Mouse (Mus musculus) bone marrow, adult 2 months (tissue): ENCODE results near the gene LTO1. TPM values are rescaled to one million over a fixed set of nuclear protein-coding genes. Genes with fewer than 3 reads are reported as not detected.

Experiments
- H3K27ac ChIP-seq: fragments of 200-500 bp; 2 replicates; pipeline ENCODE4 v1.5.1; 2012; ENCODE audit warnings: low read depth, mild to moderate bottlenecking, control low read depth, inconsistent platforms, low read length; ENCODE audit not compliant: control insufficient read depth, poor library complexity, insufficient read depth
- H3K4me1 ChIP-seq: fragments of 200-500 bp; 2 replicates; pipeline ENCODE4 v1.6.1; 2011; ENCODE audit warnings: low read length; ENCODE audit not compliant: control insufficient read depth, insufficient read depth
- H3K4me3 ChIP-seq: fragments of 200-500 bp; replicated peaks from 2 replicates; pipeline ENCODE3; 2011; ENCODE audit warnings: mild to moderate bottlenecking, low read depth, low read length, control low read depth; ENCODE audit not compliant: control insufficient read depth
- CTCF ChIP-seq: fragments of 200-500 bp; IDR thresholded peaks from 2 replicates; pipeline ENCODE4 v1.5.1; 2011; ENCODE audit warnings: low read length, control low read depth; ENCODE audit not compliant: control insufficient read depth, insufficient read depth
- POLR2A ChIP-seq: fragments of 200-500 bp; IDR thresholded peaks from 2 replicates; pipeline ENCODE4 v1.6.1; 2011; ENCODE audit warnings: low read depth, mild to moderate bottlenecking, control low read depth, low read length, borderline replicate concordance; ENCODE audit not compliant: control insufficient read depth
- whole genome bisulfite sequencing: fragments of 180-500 bp; shearing (Covaris S2); methylation state at CpG from one replicate; pipeline ENCODE4 v1.1.7; 2018; 5-methylcytosine and 5-hydroxymethylcytosine counted together
- polyA plus RNA-seq: library from polyadenylated mRNA; stranded (reverse); fragments of >200 nt; gene quantifications from 2 replicates; pipeline ENCODE4 v1.2.4, GENCODE M21; 2011; ENCODE audit warnings: low replicate concordance; ENCODE audit not compliant: missing spikeins, insufficient read depth, insufficient read length

Gene LTO1
- polyA plus RNA-seq, 1 experiment, result 25.8 TPM

DNA sequence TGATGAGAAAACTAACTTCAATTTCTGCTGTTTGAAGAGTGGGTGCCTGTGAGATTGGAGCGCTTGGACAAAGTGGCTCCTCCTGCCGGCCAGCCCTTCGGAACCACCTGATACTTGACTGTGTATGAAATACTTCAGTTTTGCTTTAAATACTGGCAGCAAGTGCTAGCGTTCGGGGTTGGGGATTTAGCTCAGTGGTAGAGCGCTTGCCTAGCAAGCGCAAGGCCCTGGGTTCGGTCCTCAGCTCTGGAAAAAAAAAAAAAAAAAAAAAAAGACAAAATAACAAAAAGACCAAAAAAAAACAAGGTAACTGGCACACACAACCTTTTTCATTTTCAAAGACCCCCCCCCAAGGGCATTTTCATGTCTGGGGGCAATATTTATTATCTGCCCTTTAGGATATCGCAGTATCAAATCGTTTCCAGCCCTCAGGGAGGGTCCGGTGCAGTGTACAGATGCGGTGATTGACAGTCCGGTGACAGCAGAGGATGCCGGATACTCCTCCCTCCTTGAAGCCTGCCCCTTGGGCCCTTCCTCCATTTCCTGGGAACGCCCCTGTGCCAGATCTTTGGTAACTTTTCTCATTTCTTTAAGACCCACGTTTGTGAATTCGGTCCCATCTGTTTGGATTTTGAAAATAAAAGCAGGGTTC lies 478 bp upstream of the LTO1 start:
- Histone ChIP-seq H3K27ac (peak overlapping the region; percentile 82), H3K4me1 (no peaks in the 10 kb centered on the region), H3K4me3 (peak overlapping the region; percentile 97)
- 15% methylated on average over 17 of the region's 17 CpGs for WGBS
- TF ChIP-seq CTCF (no peak), POLR2A (no peak)

DNA sequence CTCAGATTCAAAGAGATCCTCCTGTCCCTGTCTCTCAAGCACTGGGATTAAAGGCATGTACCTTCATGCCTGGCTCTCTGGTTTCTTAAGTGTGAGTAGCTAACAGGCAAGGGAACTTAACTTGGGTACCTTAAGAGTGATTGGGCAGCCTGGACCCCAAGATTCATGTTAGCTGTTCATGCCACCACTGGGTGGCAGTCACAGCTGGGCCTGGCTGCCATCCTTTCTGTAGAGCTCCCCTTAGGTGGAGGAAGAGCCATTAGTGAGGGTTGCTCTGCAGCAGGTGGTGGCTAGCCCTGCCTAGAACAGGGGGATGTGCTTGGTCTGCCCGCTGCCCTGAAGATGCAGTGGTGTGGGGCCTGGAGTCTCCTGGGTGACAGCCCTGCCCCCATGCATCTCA lies 3.9 kb downstream of the LTO1 start:
- Histone ChIP-seq H3K4me1 (no peaks in the 10 kb centered on the region; the same call in 1 of the 2 replicates), H3K27ac (no peak overlapping the region), H3K4me3 (no peak overlapping the region)
- TF ChIP-seq CTCF (peak; percentile 36; the same call in 1 of the 2 replicates), POLR2A (no peak)
- 89% methylated on average over 1 of the region's 1 CpGs for WGBS

DNA sequence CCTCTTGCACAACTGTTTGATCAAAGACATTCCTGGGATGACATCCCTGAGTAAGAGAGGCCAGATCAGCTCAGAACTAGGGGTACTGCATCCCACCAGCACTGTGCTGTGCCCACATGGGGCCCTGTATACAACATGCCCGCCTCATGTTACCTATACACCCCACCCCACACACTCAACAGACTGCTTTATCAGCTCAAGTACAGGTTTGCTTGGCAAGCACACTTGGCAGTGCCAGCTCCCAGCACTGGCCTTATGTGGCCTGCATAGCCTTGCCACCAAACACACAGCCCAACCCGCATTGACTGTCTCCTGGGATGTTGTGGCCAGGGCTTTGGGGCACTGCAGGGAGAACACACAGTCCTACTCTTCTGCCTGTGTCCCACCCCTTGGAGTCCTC lies 12.7 kb downstream of the LTO1 start:
- 59% methylated on average over 2 of the region's 2 CpGs for WGBS
- TF ChIP-seq CTCF (no peak), POLR2A (no peak)
- no peak overlapping the region for H3K4me3 ChIP-seq
- peaks cover 1% of the 10 kb centered on the region; the same call in 1 of the 2 replicates for H3K4me1 ChIP-seq
- H3K27ac ChIP-seq, result 0 out of 2 replicates have a peak overlapping the region, but pooled peaks have one; percentile 0

DNA sequence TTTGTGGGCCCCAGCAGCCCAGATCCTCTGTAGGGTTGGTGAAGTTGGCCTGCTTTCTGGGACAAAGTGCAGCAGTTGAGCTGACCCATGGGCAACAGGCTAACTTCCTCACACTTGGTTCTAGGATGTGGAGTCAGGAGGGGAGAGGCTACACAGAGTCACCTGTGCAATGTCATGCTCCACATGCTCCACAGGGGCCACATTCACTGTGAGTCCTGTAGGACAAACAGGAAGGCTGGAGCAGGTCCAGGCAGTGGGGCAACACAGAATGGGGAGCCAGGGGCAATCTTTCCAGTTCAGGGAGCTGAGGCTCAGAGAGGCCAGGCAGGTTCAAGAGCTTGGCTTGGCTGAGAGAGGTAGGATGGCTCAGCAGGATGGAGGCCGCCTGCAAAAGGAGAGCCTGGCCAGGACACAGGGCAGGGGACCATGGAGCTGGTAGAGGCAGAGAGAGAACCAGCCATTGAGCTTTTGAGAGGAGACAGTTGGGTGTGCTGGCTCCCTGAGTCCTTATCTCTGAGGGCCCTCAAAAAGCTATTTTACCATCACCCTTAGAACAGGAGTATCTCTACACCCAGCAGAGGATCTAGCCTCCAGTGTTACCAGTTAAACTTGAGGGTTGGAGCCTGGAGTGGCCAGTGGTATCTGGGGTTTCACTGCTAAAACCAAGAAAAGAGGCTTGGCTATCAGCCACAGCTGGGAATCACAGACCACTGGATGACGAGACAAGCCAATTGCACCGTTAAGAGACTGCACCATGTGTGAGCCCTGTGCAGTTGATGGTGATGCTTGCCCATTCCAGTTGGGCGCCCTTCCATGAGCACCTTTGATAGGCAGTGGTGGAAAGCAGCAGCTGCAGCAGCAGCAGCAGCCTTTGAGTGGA lies 13.3 kb downstream of the LTO1 start:
- Histone ChIP-seq H3K27ac (0 out of 2 replicates have a peak overlapping the region, but pooled peaks have one; percentile 0), H3K4me3 (no peak overlapping the region), H3K4me1 (peaks cover 1% of the 10 kb centered on the region; the same call in 1 of the 2 replicates)
- 67% methylated on average over 4 of the region's 4 CpGs for WGBS
- TF ChIP-seq POLR2A (no peak), CTCF (no peak)

DNA sequence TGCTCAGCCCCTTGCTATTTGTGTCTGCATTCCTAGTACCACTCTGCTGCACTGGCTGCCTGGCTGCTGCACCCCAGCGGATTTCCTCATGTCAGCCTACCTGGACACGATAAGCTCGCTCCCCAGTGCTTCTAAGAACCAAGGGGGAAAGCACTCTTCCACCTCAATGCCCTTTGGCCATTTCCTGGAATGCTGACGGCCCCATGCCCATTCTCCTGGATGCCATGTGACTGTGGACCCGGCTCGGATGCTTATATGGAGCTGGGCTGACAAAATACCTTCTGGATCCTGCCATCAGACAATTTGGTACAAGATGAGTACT lies 13.9 kb downstream of the LTO1 start:
- no peak overlapping the region for H3K4me3 ChIP-seq
- no peak overlapping the region for H3K27ac ChIP-seq
- WGBS, result 87% methylated on average over 6 of the region's 6 CpGs
- H3K4me1 ChIP-seq, result peaks cover 1% of the 10 kb centered on the region; the same call in 1 of the 2 replicates
- no peak for TF ChIP-seq CTCF

DNA sequence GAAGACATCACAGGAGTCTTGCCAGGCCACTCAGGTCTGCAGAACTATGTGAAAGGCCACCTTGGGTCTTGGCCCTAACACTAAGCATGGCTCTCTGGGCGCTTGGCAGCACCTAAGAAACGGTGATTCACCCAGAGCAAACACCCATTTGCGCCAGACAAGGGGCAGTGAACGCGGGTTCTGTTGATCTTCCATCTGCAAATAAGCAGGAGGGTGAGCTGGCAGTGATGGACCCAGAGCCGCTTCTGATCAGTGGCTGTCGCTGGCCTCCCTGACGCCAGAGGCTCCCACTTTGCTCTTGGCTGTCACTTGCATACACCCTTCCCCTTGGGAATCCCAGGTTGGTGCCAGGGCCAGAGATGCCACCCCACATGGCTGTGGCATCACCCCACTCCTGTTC lies 14.6 kb downstream of the LTO1 start:
- 87% methylated on average over 8 of the region's 8 CpGs for WGBS
- Histone ChIP-seq H3K4me1 (peaks cover 1% of the 10 kb centered on the region; the same call in 1 of the 2 replicates), H3K27ac (no peak overlapping the region), H3K4me3 (no peak overlapping the region)
- TF ChIP-seq POLR2A (no peak), CTCF (no peak)

DNA sequence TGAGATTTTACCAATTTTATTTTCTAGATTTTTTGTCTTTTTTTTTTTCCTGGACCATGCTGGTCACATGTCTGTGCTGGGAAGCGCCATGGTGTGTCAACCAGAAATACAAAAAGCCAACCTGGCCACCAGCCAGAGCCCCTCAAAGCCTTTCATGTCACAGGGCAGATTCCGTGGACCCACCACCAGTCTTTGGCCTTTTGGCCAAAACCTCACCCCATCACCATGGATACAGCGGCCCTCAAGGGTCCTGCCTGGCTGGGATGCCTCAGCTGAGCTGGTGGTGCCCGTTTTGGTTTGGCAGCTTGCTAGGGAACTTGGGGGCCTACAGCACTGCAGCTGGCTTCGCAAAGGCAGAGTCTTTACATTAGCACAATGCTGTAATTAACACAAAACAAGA lies 15.0 kb downstream of the LTO1 start:
- no peak overlapping the region for H3K4me3 ChIP-seq
- no peak for TF ChIP-seq CTCF
- TF ChIP-seq POLR2A, result no peak
- H3K4me1 ChIP-seq, result peaks cover 1% of the 10 kb centered on the region; the same call in 1 of the 2 replicates
- H3K27ac ChIP-seq, result no peak overlapping the region
- 84% methylated on average over 5 of the region's 5 CpGs for WGBS

DNA sequence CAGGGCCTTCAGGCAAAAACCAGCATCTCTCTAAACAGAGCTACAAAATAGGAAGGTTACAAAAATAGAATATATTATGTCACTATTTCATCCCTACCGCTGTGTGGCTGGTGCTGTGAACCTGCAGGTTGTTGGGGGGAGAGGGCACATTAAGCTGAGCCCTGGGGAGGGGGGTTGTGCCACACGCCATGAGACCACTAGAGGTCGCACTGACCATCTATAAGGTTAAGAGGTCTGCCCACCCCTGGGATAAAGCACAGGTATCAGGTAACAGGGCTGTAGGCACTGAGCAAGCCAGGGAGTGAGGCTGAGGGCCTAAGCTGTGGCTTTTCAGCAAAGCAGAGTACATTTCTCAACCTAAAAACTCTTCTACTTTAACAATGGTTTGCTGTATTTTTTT lies 16.9 kb downstream of the LTO1 start:
- TF ChIP-seq CTCF, result peak; percentile 54; the same call in 1 of the 2 replicates
- TF ChIP-seq POLR2A, result no peak
- Histone ChIP-seq H3K4me3 (no peak overlapping the region), H3K4me1 (peaks cover 1% of the 10 kb centered on the region; the same call in 1 of the 2 replicates), H3K27ac (no peak overlapping the region)
- WGBS, result 20% methylated on average over 3 of the region's 3 CpGs
